Mouse (Mus musculus) forebrain, embryonic 14.5 days (tissue): ENCODE data around the gene Urb1. TPM values are rescaled to one million over a fixed set of nuclear protein-coding genes. Genes with fewer than 3 reads are reported as not detected.
A peak's percentile ranks its signal among the peaks of the same experiment; 100 is the strongest.

ENCODE experiments used
- ATAC-seq: fragments of 200-750 bp; cut with Nextera tagmentation; 2 replicates; pipeline ENCODE4 v1.8.0; 2017; ENCODE audit warnings: mild to moderate bottlenecking, moderate library complexity
- DNase-seq: peaks from one replicate; pipeline ENCODE4 v3.0.0-alpha.2; 2015; ENCODE audit warnings: low spot score
- H3K27ac ChIP-seq: fragments of 300-500 bp; sonication (generic); 2 replicates; pipeline ENCODE4 v1.5.1; 2014; ENCODE audit warnings: low read depth, mild to moderate bottlenecking, control low read depth, low read length, moderate library complexity
- H3K27me3 ChIP-seq: fragments of 300-500 bp; sonication (generic); replicated peaks from 2 replicates; pipeline ENCODE4 v1.6.1; 2014; ENCODE audit warnings: low read length, control low read depth, mixed read lengths; ENCODE audit not compliant: control insufficient read depth, insufficient read depth
- H3K36me3 ChIP-seq: fragments of 300-500 bp; sonication (generic); 2 replicates; pipeline ENCODE4 v1.6.1; 2014; ENCODE audit warnings: low read length, control low read depth; ENCODE audit not compliant: control insufficient read depth, insufficient read depth
- H3K4me1 ChIP-seq: fragments of 300-500 bp; sonication (generic); 2 replicates; pipeline ENCODE4 v1.6.1; 2014; ENCODE audit warnings: antibody characterized with exemption, low read length, control low read depth; ENCODE audit not compliant: control insufficient read depth, insufficient read depth
- H3K4me2 ChIP-seq: fragments of 300-500 bp; sonication (generic); 2 replicates; pipeline ENCODE4 v1.6.1; 2014; ENCODE audit warnings: mild to moderate bottlenecking, control low read depth, low read length
- H3K4me3 ChIP-seq: fragments of 300-500 bp; sonication (generic); 2 replicates; pipeline ENCODE4 v1.5.1; 2014; ENCODE audit warnings: low read depth, low read length, control low read depth
- H3K9ac ChIP-seq: fragments of 300-500 bp; sonication (generic); 2 replicates; pipeline ENCODE4 v1.6.1; 2014; ENCODE audit warnings: mild to moderate bottlenecking, low read length, control low read depth, moderate library complexity
- H3K9me3 ChIP-seq: fragments of 300-500 bp; sonication (generic); replicated peaks from 2 replicates; pipeline ENCODE4 v1.6.1; 2016; ENCODE audit warnings: low read length, control low read depth, mixed read lengths; ENCODE audit not compliant: control insufficient read depth
- WGBS: fragments of 180-500 bp; shearing (Covaris S2); extraction: QIAGEN DNeasy Blood & Tissue Kit; methylation state at CpG from one replicate; pipeline ENCODE4 v1.1.7; 2014; 5-methylcytosine and 5-hydroxymethylcytosine counted together
- polyA plus RNA-seq: library from polyadenylated mRNA; unstranded; fragments of >200 nt; fragmentation: Nextera tagmentation; extraction: Ambion mirVana; gene quantifications from 2 replicates; pipeline ENCODE4 v1.2.1, GENCODE M21; 2014

The Urb1 gene
- polyA plus RNA-seq, 1 experiment from 2014 or later, result 7.0 TPM

DNA sequence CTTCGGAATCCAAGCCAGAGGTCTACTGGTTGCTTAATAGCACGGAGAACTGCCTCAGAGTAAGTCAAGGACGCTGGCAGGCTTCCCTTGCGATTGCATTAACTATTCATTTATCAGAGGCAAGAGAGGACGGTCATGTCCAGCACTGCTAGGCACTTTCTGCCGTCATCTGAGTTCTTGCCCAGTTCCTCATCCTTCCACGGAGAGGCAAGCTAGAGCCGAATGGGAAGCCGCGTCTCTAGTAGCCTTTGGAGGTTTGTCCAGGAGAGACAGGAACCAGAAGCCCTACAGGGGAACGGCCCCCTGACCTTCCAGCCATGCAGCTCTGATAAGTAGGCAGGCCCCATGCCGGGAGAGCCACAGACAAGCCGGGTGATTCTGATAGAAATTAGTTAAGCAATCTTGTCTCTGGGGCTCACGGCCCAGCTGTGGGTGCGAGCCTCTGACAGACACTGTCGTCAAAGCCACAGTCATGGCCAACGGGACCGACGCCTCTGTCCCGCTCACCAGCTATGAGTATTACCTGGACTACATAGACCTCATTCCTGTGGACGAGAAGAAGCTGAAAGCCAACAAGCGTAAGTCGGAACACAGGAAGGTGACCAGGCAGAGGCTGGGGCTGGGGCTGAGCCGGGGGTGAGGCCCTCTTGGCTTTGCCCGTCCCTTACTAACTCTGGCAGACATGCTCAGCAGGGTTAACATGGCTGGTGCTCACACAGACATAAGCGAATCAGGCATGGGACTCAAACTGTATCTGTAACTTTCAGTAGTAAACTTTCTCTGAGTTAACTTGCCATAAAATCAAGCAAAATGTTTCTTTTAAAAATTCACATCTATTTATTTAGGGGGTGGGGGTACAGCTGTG is 71.9 kb downstream of the Urb1 start, which contains the start of gene Mrap:
Gene Mrap (plus strand): TSS at position 116 of the 865 bp plus-strand sequence.
- Histone ChIP-seq H3K4me1 (no peaks in the 10 kb centered on the region), H3K9ac (no peak within 1 kb of the TSS), H3K4me3 (no peak within 1 kb of the TSS), H3K36me3 (no peaks in the 10 kb centered on the region), H3K27ac (no peak within 1 kb of the TSS), H3K27me3 (no peaks in the 10 kb centered on the region), H3K9me3 (no peaks in the 10 kb centered on the region), H3K4me2 (no peak within 1 kb of the TSS)
- WGBS, result 91% methylated on average over 26 of the region's 26 CpGs
- ATAC-seq, result no peak
- DNase-seq, result no peak

DNA sequence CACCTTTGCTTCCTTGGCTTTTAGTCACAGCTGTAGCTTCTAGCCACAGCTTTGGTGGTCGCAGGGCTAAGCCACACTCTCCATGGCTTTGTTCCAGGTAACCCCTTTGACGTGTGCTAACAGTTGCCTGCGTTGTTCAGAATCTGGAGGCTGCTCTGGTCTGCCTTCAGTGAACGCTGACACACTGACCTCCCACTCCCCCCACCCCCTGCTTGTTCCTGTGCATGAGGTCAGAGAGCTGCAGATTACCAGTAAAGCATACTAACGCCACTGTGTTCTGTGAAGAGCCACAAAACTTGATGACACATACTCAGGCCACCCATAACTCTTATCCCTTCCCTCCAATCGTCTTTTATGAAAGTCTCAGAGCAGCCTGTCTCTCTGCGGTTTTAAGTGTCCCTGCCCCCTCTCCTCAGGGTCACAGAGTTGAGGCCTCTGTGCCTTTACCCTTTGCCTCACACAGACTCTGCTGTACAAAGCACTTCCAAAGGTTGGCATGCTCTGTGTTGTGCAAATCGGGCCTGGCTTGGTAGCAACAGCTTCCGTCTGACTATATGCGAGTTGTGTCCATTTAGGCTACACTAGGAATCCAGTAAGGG is 73.4 kb downstream of the Urb1 start:
- no peak for DNase-seq
- Histone ChIP-seq H3K4me1 (no peaks in the 10 kb centered on the region), H3K27me3 (no peaks in the 10 kb centered on the region), H3K36me3 (no peaks in the 10 kb centered on the region), H3K4me3 (no peak overlapping the region), H3K9me3 (no peaks in the 10 kb centered on the region), H3K9ac (no peak overlapping the region), H3K4me2 (no peak overlapping the region), H3K27ac (no peak overlapping the region)
- no peak for ATAC-seq
- WGBS, result 78% methylated on average over 10 of the region's 10 CpGs

DNA sequence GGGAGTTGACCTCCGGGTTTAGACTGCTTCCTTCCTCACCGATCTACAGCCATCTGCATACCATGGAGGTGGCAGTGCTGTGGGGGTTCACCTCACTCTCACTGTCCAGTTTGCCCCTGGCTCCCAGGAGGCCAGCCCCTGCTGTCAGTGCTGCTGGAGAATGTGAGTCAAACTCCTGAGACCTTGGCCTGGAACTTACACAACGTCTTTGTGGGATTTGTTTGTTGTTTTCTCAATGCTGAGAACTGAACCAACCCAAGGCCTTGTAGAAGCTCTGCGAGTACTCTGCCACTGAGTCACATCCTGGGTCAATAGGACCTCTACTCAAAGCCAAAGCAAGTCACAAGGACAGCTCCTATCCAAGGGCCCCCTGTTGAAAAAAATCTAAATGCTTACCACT is 74.6 kb downstream of the Urb1 start:
- Histone ChIP-seq H3K9me3 (no peaks in the 10 kb centered on the region), H3K27ac (no peak overlapping the region), H3K36me3 (no peaks in the 10 kb centered on the region), H3K4me3 (no peak overlapping the region), H3K4me2 (no peak overlapping the region), H3K27me3 (no peaks in the 10 kb centered on the region), H3K4me1 (no peaks in the 10 kb centered on the region), H3K9ac (no peak overlapping the region)
- WGBS, result 81% methylated on average over 4 of the region's 4 CpGs
- ATAC-seq (no peak), DNase-seq (no peak)

DNA sequence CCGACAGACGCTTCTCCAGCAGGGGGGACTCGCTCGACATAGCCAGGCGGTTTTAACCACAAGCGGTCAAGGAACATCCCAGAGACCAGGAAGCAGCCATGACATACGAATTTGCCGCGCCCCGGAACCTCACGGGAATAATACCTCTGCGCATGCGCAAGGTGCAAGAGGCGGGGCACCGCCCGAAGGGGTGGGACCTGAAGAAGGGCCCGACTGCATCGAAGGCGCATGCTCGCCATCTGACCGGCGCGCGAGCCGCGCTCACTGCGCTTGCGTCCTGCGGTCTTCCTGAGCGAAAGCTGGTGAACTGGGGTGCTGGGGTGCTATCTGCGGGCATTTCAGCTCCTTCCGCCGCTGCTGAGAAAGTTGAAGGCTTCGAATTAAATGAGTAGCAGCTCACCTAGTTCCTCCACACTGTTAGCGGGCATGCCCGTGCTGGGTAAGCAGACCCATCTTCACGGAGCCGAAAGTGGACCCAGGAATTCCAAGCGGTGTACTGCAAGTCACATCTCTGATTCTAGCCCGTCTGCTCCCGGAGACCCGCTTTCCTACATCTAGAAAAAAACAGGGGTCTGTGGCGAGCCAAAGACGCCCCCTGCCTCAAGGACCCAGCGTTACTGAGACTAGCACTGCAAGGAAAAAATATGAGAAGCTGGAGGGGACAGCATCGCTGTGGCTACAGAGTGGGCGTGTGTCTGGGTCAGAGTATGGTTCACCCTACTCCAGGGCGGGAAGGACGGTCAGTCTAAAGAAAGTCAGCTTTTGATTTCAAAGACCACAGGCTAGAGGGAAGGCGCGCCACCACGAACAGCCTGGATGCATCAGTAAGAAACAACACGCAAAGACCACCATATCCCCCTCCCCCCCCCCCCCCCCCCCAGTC is 82.7 kb downstream of the Urb1 start, which contains the start of gene Mis18a:
Gene Mis18a (minus strand): TSS at position 172 of the 883 bp plus-strand sequence.
- H3K9ac ChIP-seq, result peak within 1 kb of the TSS; percentile 79
- peak within 1 kb of the TSS; percentile 77 for H3K4me3 ChIP-seq
- H3K36me3 ChIP-seq, result 0 out of 2 replicates have a peak, but pooled peaks cover 4% of the 10 kb centered on the region
- no peaks in the 10 kb centered on the region for H3K27me3 ChIP-seq
- peak; percentile 98 for ATAC-seq
- DNase-seq, result peak; percentile 98
- WGBS, result 2% methylated on average over 53 of the region's 53 CpGs
- H3K4me2 ChIP-seq, result peak within 1 kb of the TSS; percentile 96
- H3K27ac ChIP-seq, result peak within 1 kb of the TSS; percentile 21; the same call in 1 of the 2 replicates
- H3K4me1 ChIP-seq, result peaks cover 7% of the 10 kb centered on the region
- H3K9me3 ChIP-seq, result no peaks in the 10 kb centered on the region

DNA sequence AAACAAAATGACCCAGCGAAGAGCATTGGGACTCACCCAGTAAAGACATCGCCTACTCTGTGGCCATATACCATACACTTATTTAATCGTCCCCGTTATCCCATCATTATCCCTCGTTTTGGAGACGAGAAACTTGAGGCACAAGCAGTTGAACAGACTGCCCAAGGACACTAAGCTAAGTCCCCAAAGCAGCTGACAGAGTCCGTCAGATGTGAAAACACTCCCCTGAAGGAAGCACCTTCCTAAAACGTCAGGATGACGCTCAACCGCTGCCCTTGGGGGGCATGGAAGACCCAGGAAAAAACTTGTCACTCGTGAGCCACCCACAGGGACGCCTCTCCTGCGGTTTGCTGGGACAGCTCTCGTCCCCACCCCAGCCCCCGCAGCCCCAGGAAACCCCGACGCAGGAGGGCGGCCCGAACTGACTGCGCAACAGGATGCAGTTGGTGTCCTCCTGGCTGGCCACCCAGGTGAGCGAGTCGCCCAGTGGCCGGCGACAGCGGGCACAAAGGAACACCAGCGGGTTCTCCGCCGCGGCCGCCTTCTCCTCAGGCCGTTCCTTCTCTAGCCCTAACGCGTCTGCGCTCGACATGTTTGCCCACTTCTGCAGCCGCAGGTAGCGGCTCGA is 83.5 kb downstream of the Urb1 start:
- H3K36me3 ChIP-seq, result peaks cover 4% of the 10 kb centered on the region; the same call in 1 of the 2 replicates
- no peak overlapping the region for H3K27ac ChIP-seq
- H3K27me3 ChIP-seq, result no peaks in the 10 kb centered on the region
- H3K4me3 ChIP-seq, result peak overlapping the region; percentile 77
- no peaks in the 10 kb centered on the region for H3K9me3 ChIP-seq
- peak overlapping the region; percentile 79 for H3K9ac ChIP-seq
- peak overlapping the region; percentile 96 for H3K4me2 ChIP-seq
- H3K4me1 ChIP-seq, result peaks cover 7% of the 10 kb centered on the region
- WGBS, result 6% methylated on average over 38 of the region's 38 CpGs
- no peak for DNase-seq
- peak; percentile 57 for ATAC-seq

DNA sequence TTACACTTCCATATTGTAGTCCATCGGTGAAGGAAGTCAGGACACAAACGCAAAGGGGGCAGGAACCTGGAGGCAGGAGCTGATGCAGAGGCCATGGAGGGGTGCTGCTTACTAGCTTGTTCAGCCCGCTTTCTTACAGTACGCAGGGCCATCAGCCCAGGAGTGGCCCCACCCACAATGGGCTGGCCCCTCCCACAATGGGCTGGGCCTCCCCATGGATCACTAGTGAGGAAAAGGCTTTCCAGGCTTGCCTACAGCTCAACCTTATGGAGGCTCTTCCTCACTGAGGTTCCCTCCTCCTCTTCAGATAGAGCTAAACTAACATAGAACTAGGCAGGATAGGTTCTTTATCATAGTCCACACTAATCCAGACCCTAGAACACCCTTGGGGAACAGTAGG is 86.2 kb downstream of the Urb1 start:
- 100% methylated on average over 4 of the region's 4 CpGs for WGBS
- DNase-seq, result no peak
- ATAC-seq, result no peak
- peaks cover 17% of the 10 kb centered on the region; the same call in 1 of the 2 replicates for H3K36me3 ChIP-seq
- no peak overlapping the region for H3K4me2 ChIP-seq
- no peak overlapping the region for H3K4me3 ChIP-seq
- H3K9me3 ChIP-seq, result no peaks in the 10 kb centered on the region
- no peak overlapping the region for H3K9ac ChIP-seq
- peaks cover 7% of the 10 kb centered on the region for H3K4me1 ChIP-seq
- H3K27ac ChIP-seq, result no peak overlapping the region
- no peaks in the 10 kb centered on the region for H3K27me3 ChIP-seq

DNA sequence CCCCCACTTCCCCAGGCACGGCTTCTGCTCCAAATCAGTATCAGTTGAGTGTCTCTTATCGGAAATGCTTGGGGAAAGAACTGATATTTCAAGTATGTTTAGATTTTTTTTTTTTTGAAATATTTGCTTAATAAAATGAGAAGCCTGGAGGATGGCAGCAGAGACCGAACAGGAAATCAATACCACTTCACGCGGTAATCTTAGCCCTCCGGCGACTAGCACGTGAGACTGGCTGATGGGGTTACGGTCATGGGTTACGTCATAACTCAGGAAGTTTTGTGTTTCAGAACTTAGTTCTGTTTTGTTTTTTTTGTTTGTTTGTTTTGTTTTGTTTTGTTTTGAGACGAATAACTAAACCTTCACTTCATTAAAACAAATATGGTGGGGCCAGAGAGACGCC is 99.9 kb downstream of the Urb1 start:
- peak overlapping the region; percentile 20 for H3K4me3 ChIP-seq
- no peak for ATAC-seq
- no peaks in the 10 kb centered on the region for H3K27me3 ChIP-seq
- H3K27ac ChIP-seq, result peak overlapping the region; percentile 85
- peak overlapping the region; percentile 56 for H3K4me2 ChIP-seq
- 83% methylated on average over 12 of the region's 12 CpGs for WGBS
- DNase-seq, result no peak
- no peaks in the 10 kb centered on the region for H3K9me3 ChIP-seq
- H3K9ac ChIP-seq, result peak overlapping the region; percentile 51
- peaks cover 17% of the 10 kb centered on the region for H3K4me1 ChIP-seq
- no peaks in the 10 kb centered on the region for H3K36me3 ChIP-seq

DNA sequence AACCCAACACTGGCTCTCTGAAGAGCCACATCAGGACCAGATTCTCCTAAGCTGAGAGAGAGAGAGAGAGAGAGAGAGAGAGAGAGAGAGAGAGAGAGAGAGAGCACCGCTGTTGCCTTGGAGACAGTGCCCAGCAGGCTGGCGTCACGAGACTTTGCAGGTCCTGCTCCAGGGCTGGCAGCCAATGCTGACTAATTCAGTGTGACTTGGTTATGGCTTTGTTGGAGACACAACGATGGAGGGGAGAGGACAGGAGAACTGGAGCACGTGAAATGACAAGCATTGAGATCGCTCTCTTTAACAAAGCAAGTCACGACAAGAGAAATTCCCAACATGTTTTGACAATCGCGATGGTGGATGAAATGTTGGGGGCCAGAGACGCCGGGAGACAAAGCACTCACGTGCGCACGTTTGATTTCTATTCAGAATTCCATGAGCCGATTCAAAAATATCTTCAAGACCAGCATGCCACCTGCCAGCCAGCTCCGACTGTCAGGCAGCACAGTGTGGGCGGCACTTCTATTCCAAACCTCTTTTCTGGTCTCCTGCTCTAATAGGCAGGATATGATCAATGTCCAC is 100.4 kb downstream of the Urb1 start:
- 8% methylated on average over 17 of the region's 17 CpGs for WGBS

More for the DNA sequence above, 100.4 kb downstream of the Urb1 start:
- H3K4me2 ChIP-seq, result peak overlapping the region; percentile 56
- H3K27ac ChIP-seq, result peak overlapping the region; percentile 85
- ATAC-seq, result peak; percentile 92
- H3K9ac ChIP-seq, result peak overlapping the region; percentile 51
- peak overlapping the region; percentile 20 for H3K4me3 ChIP-seq
- no peaks in the 10 kb centered on the region for H3K9me3 ChIP-seq
- DNase-seq, result peak; percentile 95
- H3K27me3 ChIP-seq, result no peaks in the 10 kb centered on the region
- H3K4me1 ChIP-seq, result peaks cover 17% of the 10 kb centered on the region
- no peaks in the 10 kb centered on the region for H3K36me3 ChIP-seq
